Mouse (Mus musculus) cerebellum, adult 2 months (tissue): ENCODE measurements at regions not wholly inside any gene's neighbourhood (a gene's known extent, or its start where the extent isn't known, plus 50 kb on each side); places are given as distances from the start of the nearest gene placed in this dataset.

Experiments
- DNase-seq, 2 experiments: peaks; one replicate each; pipeline ENCODE4 v3.0.0; 2021
- H3K27ac ChIP-seq: fragments of 200-500 bp; 2 replicates; pipeline ENCODE4 v1.5.1; 2012; ENCODE audit warnings: low read length, control low read depth, inconsistent platforms; ENCODE audit not compliant: insufficient read depth
- H3K27me3 ChIP-seq: fragments of 200-500 bp; 2 replicates; pipeline ENCODE4 v1.6.1; 2012; ENCODE audit warnings: inconsistent platforms, mild to moderate bottlenecking, low read length, moderate library complexity; ENCODE audit not compliant: control insufficient read depth, insufficient read depth
- H3K4me1 ChIP-seq: fragments of 200-500 bp; 2 replicates; pipeline ENCODE4 v1.6.1; 2011; ENCODE audit warnings: low read length; ENCODE audit not compliant: control insufficient read depth, insufficient read depth
- H3K4me3 ChIP-seq: fragments of 200-500 bp; replicated peaks from 2 replicates; pipeline ENCODE3; 2011; ENCODE audit warnings: mild to moderate bottlenecking, low read depth, low read length, control low read depth; ENCODE audit not compliant: insufficient read depth
- CTCF ChIP-seq: fragments of 200-500 bp; IDR thresholded peaks from 2 replicates; pipeline ENCODE4 v1.5.1; 2011; ENCODE audit warnings: low read depth, mild to moderate bottlenecking, control low read depth, low read length, moderate library complexity, borderline replicate concordance; ENCODE audit not compliant: insufficient read depth
- POLR2A ChIP-seq: fragments of 200-500 bp; IDR thresholded peaks from 2 replicates; pipeline ENCODE4 v1.6.1; 2011; ENCODE audit warnings: low read length, control low read depth, borderline replicate concordance; ENCODE audit not compliant: insufficient read depth
- WGBS: fragments of 180-500 bp; shearing (Covaris S2); methylation state at CpG from one replicate; pipeline ENCODE4 v1.1.7; 2018; 5-methylcytosine and 5-hydroxymethylcytosine counted together

DNA sequence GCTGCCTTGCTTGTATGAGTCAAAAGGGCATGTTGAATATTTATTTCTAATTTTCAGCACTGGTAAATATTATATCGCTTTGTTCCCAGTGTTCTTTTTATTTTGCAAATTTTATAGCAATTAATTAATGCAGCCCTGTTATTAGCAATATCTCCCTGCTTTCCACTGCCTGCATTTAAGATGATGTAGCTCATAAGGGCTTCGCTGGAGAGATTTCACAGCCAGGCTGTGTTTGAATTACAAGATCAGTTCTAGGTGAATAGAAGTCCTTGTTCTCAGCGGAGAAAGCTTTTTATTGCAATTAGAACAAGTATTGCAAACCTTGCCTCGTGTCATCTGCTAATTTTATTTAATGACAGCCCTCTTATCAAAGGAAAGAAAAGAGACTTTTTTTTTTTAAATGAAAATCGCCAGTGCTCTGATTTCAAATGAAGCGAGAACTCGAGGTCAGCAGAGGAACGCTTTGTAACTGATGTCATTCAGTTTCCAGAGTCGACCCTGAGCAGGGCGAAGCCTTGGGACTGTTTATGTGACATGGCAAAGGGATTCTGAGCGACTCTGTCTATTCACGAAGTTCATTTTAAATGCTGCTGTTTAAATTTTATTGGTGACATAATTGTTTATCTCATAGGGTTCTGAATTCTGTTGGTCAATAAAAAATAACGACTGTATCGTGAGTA, 378.7 kb upstream of the Mki67 start:
- Histone ChIP-seq H3K4me1 (no peaks in the 10 kb centered on the region), H3K4me3 (no peak overlapping the region), H3K27me3 (no peaks in the 10 kb centered on the region; the same call in 1 of the 2 replicates), H3K27ac (no peak overlapping the region)
- 82% methylated on average over 14 of the region's 14 CpGs for WGBS
- no peak for DNase-seq
- no peak for TF ChIP-seq POLR2A
- TF ChIP-seq CTCF = no peak

DNA sequence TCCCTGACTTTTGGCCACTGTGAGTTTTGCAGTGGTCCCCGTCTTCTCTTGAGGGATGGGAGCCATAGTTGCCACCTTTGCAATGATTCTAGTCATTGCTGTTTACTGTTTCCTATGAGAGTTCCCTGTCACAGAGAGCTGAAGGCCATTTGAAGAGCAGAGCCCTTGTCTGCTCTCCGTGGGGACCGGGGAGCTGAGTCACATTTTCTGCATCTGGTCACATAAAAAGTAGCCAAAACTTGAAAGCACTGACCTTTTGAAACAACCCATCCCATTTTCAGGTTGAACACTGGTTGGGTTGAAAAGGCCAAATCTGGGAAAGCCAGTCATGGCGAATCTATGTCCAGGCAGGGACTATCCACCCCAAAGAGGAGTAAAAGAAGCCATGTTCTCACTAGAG, 387.9 kb upstream of the Mki67 start:
- no peaks in the 10 kb centered on the region for H3K4me1 ChIP-seq
- H3K27me3 ChIP-seq = no peaks in the 10 kb centered on the region
- TF ChIP-seq POLR2A (no peak), CTCF (no peak)
- 89% methylated on average over 4 of the region's 4 CpGs for WGBS
- no peak for DNase-seq
- H3K4me3 ChIP-seq = no peak overlapping the region
- H3K27ac ChIP-seq = no peak overlapping the region

DNA sequence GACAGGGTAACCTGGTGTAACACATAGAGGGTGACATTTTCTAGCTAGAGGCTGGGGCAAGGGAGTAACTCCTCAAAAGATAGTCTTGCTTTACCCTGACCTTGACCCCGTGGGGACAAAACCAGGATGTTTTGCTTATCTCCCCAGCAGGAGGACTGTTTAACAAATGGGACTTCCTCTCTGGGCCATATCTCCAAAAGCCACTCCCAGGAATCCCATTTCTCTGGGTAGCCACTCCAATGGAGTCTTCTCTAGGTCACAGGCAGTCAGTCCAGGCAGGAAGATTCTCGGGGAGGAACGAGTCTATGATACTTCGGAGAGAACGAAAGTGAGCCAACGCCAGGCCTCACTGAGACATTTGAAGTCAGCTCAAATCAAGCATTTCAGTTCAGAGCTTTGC, 396.0 kb upstream of the Mki67 start:
- no peak for DNase-seq
- no peaks in the 10 kb centered on the region for H3K27me3 ChIP-seq
- no peak for TF ChIP-seq POLR2A
- no peak for TF ChIP-seq CTCF
- H3K4me3 ChIP-seq = no peak overlapping the region
- H3K4me1 ChIP-seq = no peaks in the 10 kb centered on the region
- WGBS = 76% methylated on average over 6 of the region's 6 CpGs
- H3K27ac ChIP-seq = no peak overlapping the region

DNA sequence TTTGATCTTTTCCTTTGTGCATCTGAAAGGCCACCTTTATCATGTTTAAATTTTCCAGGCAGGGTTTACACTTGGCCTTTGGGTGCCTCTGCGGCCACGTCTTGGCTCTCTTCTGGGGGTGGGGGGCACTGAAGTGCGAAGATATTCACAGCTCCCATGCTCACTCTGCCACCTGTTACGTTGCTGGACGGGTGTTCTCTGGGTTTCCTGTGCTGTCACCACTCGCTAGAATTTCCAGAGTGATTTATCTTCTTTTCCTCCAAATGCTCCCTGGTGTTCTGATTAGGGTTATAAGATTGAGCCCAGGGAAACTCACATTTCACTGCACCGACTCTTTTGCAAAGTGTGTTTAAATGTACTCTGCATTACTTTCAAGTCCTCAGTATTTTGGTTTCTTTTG, 404.8 kb upstream of the Mki67 start:
- no peaks in the 10 kb centered on the region for H3K27me3 ChIP-seq
- no peak for DNase-seq
- no peak overlapping the region for H3K4me3 ChIP-seq
- TF ChIP-seq POLR2A (no peak), CTCF (no peak)
- WGBS = 36% methylated on average over 7 of the region's 7 CpGs
- H3K4me1 ChIP-seq = no peaks in the 10 kb centered on the region
- H3K27ac ChIP-seq = no peak overlapping the region

DNA sequence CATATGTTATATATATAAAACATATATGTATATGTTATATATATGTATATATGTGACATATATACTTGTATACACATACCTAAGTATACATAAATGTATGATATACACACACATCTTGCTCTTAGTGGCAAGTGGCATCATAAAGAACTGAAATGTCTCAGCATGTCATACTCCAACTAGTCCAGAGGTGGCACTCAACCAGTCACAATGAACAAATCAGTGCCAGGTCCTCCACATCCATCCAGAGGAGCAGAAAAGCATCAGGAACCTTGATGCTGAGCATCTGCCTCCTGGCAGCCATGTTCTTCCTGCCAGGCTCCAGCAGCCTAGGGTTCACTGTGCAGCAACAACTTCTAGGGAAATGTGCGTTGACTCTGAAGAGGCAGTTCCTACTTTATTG, 405.2 kb upstream of the Mki67 start:
- H3K27ac ChIP-seq = no peak overlapping the region
- H3K4me3 ChIP-seq = no peak overlapping the region
- no peak for TF ChIP-seq CTCF
- no peak for TF ChIP-seq POLR2A
- 74% methylated on average over 1 of the region's 1 CpGs for WGBS
- no peak for DNase-seq
- no peaks in the 10 kb centered on the region for H3K4me1 ChIP-seq
- no peaks in the 10 kb centered on the region for H3K27me3 ChIP-seq

DNA sequence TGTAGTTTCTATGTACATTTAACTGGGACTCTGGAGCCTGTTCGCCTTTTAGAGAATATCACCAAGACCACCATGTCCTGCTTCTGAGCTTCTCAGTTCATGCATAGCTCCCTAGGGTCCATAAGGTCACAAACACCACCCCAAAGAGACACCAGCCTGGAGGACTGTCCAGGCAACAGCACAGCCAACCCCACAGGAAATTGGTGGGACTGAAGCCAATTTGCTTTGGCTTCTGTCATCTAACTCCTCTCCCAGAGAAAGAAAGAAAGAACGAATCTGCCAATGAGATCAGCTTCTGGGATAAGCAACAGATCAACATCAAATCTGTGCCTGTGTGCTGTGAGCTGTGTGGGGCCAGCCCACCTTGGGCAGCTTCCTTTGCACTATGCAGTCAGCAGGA, 408.6 kb upstream of the Mki67 start:
- no peak overlapping the region for H3K27ac ChIP-seq
- no peaks in the 10 kb centered on the region; the same call in 1 of the 2 replicates for H3K4me1 ChIP-seq
- DNase-seq = no peak
- no peak overlapping the region for H3K4me3 ChIP-seq
- WGBS = 41% methylated on average over 2 of the region's 2 CpGs
- H3K27me3 ChIP-seq = no peaks in the 10 kb centered on the region
- no peak for TF ChIP-seq POLR2A
- TF ChIP-seq CTCF = no peak

DNA sequence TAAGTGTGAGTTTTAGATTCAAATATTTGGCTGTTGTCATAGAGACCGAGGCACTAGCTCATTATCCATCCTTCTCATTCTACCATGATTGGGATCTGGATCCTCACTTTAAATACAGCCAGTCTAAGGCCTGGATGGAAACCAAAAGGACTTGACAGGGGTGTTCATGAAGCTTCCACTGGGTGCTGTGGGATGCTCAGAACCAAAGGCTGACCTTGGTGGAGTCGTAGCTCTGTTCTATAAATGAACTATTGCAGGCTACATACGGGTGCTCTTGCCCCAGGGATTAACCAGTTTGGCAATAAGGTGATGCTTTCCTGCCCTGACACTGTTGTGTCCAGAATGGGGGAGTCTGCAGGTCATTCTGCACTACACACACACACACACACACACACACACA, 410.2 kb upstream of the Mki67 start:
- WGBS = 90% methylated on average over 3 of the region's 3 CpGs
- H3K27ac ChIP-seq = no peak overlapping the region
- no peaks in the 10 kb centered on the region for H3K27me3 ChIP-seq
- no peaks in the 10 kb centered on the region; the same call in 1 of the 2 replicates for H3K4me1 ChIP-seq
- no peak for DNase-seq
- no peak overlapping the region for H3K4me3 ChIP-seq
- TF ChIP-seq CTCF (no peak), POLR2A (no peak)

DNA sequence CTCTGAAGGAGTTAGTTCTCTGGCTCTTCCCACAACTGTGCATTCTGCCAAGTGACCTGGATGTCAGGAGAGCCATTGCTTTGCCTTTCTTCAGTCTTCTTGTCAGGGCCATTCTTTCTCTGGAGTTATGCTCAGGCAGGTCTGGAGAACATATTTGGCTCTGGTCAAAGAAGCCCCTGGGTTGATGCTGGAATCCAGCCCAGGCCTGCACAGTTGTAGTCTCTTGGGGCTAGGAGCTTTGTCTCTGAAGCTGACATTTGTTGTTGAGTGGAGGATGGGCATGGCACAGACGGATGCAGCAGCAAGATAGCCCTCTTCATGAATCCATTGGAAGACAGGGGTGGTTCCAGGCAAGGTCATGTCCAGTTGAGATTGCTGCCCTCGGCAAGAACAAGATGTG, 411.4 kb upstream of the Mki67 start:
- DNase-seq = peak in 1 of 2 experiments; percentile 7
- H3K27me3 ChIP-seq = no peaks in the 10 kb centered on the region; the same call in 1 of the 2 replicates
- H3K4me1 ChIP-seq = no peaks in the 10 kb centered on the region; the same call in 1 of the 2 replicates
- WGBS = 26% methylated on average over 2 of the region's 2 CpGs
- no peak overlapping the region for H3K27ac ChIP-seq
- H3K4me3 ChIP-seq = no peak overlapping the region
- TF ChIP-seq POLR2A (no peak), CTCF (no peak)
